Mouse (Mus musculus): ENCODE data around the gene Tpgs1.

- TF ChIP-seq CTCF (conservative IDR thresholded peaks at IDR 0.05 in 1 of 2, IDR thresholded peaks at IDR 0.05 in 1 of 2; ENCODE audit: low read depth in 2 of 2, low read length in 2 of 2) (no peak), CHD1 (IDR thresholded peaks at IDR 0.05; ENCODE audit: low read depth, low read length) (no peak), SIN3A (IDR thresholded peaks at IDR 0.05; ENCODE audit: low read length) (no peak), ZNF384 (IDR thresholded peaks at IDR 0.05; ENCODE audit: low read depth, low read length) (no peak), TCF12 (IDR thresholded peaks at IDR 0.05; ENCODE audit: low read depth, low read length) (no peak), ZKSCAN1 (IDR thresholded peaks at IDR 0.05; ENCODE audit: borderline replicate concordance, low read depth, low read length) (no peak), POLR2A (IDR thresholded peaks at IDR 0.05; ENCODE audit: low read depth, low read length) (no peak), EP300 (IDR thresholded peaks at IDR 0.05; ENCODE audit: low read length) (no peak)
These were observed 11.7 kb downstream of the Tpgs1 start for GRCm38 (mm10) chr10:79680606-79681495.
